Mouse (Mus musculus): Measurements from ENCODE around the gene Tk2.

Gene Tk2

DNA sequence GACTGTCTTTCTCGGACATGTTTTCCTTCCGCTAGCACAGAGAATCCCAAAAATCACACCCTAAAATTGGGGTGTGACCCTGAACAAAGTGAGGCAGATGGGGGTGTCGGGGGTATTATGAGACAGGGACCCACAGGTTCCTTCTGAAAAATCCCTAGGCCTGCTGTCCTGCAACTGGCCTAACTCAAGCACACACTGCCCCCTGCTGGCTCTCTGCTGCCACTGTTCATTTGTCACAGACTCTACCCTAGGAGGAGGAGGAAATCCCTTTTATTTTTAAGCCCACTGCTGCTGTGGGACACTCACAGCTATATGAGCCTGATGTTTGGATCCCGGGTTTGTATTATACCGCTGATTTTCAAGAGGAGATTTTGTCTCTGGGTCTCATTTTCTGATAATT lies 28.6 kb downstream of the Tk2 start:
- peak; percentile 51 for DNase-seq (ENCODE audit: low read depth, low spot score)

DNA sequence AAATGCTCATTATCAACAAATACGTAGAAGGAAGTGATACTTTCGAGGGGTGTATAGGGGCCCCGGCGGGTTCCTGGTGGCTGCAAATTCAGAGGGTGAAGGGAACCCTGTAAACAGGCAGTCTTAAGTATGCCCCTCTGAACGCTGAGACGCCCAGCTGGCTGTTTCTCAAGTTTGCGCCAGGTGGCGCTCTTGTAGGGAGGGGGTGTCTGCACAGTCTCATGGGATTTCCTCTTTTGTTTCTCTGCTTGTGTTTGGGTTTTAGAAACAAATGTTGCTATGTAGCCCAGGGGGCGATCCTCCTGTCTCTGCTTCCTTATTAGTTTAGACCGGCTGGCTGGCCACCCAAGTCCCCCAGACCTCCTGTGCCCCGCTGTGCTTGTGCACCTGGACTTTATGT lies 29.3 kb downstream of the Tk2 start:
- DNase-seq (ENCODE audit: low read depth, low spot score) = peak; percentile 13

DNA sequence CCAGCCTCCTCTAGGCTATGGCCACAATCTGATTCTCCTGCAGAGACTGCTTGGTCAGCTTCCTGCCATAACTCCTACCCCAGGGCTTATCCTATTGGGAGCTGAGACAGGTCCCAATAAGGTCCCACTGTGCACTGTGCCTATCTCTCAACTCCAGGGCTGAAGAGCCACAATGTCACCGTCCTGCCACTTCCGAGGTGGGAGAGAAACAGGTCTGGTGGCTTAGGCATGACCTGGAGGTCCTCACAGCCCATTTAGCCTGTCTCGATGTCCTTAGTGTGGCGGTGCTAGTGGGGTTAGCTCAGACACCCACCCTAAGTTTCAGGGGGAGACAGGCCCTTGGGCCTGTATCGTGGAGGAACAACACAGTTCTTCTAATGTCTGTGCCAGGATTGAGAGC lies 30.8 kb downstream of the Tk2 start:
- DNase-seq (ENCODE audit: low read depth, low spot score) = no peak

DNA sequence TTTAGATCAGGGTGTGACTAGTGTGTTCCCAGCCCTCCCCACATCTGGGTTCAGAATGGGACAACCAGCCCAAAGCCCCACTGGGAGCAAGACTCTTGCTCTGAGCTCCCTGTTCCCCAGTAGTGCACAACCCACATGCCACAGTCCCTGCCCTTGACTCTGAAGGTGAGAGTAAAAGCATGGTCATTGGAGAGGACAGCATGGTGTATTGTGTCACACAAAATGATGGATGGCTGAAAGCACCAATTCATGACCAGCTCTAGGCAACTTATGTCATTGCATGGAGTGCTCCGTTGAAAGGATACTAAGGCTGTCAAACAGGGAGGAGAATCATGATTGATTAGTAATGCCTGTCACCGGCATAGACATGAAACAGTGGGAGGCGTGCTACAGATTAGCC lies 43.1 kb downstream of the Tk2 start:
- no peak for DNase-seq (ENCODE audit: low read depth, low spot score)

DNA sequence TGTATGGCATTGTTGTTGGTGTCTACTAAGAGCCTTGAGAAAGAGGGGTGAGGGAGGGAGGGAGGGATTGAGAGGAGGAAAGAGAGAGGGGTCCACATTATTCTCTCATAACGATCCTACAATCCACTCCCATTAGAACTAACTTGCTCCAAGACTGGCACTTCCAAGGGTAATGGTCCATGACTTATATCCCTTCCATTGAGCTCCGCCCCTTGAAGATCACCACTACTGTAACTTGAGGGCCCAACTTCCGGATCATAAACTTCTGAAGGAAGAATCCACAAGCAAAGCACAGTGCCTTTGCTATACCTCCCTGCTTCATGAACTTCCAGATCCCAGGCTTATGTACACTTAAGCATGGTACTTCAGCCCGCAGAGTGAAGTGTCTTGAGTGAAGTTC lies 46.0 kb downstream of the Tk2 start:
- DNase-seq (ENCODE audit: low read depth, low spot score) = no peak

DNA sequence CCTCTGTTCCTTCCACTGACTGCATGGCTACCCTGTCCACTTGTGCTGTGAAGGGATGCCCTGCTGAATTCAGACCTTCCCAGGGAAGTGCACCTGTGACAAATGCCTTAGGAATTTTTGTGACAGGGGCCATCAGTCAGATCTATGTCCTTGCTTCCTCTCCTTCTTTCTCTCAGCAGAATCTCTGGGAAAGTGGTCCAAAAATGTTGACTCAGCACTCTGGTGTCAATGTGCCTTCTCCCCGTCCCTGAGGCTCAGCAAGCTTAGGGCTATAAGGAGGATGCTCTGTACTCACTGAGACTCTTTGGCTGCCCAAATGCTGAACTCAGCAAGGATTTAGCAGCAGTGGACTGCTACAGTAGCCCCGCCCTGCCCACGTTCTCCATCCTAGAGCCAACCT lies 46.7 kb downstream of the Tk2 start:
- DNase-seq (ENCODE audit: low read depth, low spot score) = no peak

DNA sequence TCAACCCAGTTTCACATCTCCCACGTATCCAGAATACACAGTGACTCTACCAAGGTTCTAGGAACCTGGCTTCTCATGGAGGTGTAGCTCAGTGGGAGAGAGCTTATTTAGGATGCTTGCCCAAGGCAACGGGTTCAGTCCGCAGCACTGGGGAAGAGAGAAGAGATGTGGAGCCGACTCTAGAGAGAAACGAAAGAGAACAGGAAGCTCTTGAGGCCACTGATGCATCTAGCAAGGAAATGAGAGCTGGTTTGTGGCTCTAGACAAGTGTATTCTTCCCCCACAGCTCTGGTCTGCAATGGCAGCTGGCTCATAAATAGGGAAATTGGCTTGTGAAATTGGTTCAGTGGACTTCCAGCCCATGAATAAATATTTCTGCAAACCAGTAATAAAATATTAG lies 48.6 kb downstream of the Tk2 start:
- DNase-seq (ENCODE audit: low read depth, low spot score) = no peak

DNA sequence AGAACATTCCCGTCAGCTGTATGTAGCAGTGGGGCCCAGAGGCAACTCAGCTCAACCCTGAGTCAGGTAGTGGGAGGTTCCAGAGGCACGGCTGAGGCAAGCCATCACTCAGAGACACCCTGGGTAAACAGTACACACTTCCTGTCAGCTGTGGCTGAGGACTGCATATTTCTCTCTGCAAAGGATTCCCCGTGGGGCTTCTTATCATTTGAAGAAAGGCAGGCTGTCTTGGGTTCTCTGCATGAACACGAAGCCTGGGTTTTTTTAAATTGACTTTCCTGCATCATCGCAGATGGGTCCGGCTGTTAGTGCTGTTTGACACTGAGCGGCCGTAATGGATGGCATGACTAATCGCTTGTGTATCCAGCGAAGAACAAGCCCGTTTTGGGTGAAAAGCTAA lies 56.9 kb downstream of the Tk2 start:
- DNase-seq (ENCODE audit: low read depth, low spot score) = no peak

DNA sequence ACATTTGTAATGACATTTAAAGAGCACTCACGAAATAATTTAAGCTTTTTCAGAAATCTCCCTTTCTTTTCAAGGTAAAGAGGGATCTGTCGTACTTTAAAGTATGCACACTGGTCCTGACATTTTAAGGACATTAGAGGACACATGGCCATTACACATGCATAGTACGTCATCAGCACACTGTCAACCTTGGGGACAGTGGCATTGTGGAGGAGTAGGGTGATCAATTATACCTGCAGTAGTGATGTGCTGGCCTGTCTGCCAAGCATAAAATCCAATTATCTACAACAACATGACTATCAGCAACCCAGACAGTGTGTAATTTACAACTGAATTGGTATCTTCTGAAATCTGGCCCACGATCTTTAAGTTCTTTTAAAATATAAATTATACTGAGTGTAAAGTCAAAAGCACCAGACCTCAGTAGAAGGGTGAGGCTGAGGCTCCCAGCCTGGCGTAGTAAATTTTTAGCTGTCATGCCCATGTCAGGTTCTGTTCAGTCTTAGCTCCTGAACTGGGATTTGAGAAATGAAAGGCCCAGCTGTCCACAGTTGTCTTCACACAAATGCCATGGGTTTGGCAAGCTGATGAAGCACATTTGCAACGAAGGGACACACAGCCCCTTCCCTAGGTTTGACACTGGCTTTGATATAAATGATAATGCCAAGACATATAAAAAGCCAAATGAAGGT lies 57.4 kb downstream of the Tk2 start:
- no peak for DNase-seq (ENCODE audit: low read depth, low spot score)

DNA sequence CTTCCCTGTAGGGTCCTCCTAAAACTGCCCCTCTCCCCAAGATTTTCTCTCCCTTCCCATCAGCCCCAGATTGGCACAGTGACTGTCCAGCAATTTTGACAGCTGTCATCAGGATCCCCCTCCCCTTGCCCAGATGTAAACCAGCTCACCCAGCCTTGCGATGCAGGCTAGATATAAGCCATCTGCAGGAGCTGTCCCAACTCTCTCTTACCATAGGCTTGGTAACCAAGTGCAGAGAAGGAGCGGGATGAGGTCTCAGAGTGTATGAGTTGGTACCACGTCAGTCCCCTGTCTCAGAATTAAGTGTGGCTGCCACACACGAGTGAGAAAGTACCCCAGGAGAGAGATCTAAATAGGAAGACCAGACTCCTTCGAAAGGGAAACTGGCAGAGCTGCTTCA lies 59.9 kb downstream of the Tk2 start:
- no peak for DNase-seq (ENCODE audit: low read depth, low spot score)

DNA sequence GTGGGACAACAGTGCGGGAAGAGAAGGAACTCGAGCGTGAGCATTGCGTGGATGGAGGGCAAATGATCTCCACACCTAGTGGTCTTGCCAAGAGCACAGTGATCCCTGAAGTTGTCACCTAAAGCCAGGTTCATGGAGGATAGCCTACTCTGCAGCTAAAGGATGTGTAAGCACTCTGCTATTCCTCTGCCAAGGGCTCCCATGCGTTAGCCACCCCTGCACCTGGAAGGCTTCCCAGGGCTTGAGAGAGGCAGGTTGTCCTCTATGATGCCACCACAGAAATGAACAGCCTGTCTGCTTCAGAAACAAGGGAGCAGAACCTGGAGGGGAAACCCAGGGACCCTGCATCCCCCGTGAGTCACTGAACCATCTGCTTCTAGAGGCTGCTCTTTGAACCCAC lies 60.7 kb downstream of the Tk2 start:
- no peak for DNase-seq (ENCODE audit: low read depth, low spot score)

DNA sequence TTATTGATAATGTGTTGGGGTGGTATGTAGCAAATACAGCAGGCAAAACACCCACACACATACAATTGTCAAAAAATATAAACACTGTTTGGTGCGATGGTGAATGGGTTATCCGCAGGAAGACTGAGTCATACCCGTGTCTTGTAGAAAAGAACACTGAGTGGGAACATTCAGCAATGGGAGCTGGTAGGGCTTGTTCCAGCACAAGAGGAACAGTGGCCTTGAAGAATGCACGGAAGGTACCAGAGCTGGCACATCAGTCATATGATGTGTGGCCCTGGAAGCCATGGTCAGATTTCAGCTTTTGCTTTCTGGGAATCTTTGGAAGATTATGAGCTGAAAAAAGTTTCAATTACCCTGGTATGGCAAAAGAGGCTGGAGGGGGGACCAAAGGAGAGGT lies 61.5 kb downstream of the Tk2 start:
- DNase-seq (ENCODE audit: low read depth, low spot score) = no peak

DNA sequence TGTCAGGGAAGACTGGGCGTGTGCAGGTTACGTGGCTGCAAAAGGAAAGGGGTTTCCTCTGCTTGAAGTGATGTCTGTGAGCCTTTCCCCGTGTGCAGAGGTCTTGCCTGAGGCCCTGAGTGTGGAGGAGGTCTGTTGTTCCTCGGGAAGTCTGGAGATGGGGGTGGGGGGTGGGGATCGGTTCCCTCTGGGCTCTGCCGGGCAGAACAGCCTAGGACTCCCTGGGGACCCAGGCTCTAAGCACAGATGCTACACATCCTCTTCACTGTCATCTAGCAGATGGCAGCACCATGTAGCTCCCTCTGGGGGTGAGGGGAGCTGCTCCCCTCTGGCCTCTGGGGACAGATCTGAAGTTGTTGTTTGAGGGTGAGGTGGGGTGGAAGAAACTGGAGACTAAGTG lies 63.5 kb downstream of the Tk2 start:
- DNase-seq (ENCODE audit: low read depth, low spot score) = no peak

DNA sequence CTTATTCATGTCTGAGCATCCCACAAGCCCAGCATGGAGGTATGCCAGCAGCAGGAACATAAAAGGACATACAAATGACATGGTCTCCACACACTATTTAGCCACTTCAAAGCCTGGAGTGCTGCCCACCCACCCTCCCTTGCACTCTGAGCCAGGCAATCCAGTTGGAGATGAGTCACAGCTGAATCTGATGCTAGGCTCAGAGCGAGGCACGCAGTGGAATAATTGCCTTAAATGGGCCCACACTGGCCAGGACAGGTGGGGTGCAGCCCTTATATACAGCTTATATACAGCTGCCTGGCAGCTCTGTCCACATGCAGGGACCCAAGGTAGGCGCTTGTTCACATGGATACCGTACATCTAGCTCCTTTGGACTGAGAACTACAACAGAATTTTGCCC lies 71.3 kb downstream of the Tk2 start:
- DNase-seq (ENCODE audit: low read depth, low spot score) = no peak

All from skeletal muscle tissue, adult 2 months (tissue).